Mouse (Mus musculus) midbrain, embryonic 15.5 days (tissue): ENCODE measurements around the gene Naa80. TPM values are rescaled to one million over a fixed set of nuclear protein-coding genes. Genes with fewer than 3 reads are reported as not detected.
A peak's percentile ranks its signal among the peaks of the same experiment; 100 is the strongest.
"Not testable (repeated sequence)": the region's sequence is repeated elsewhere in the genome, so short reads cannot be mapped to it uniquely, and the experiment has no call there.

ENCODE experiments used
- ATAC-seq: fragments of 200-750 bp; cut with Nextera tagmentation; replicated peaks from 2 replicates; pipeline ENCODE4 v1.8.0; 2017; ENCODE audit warnings: moderate TSS enrichment
- H3K27ac ChIP-seq: fragments of 300-500 bp; sonication (generic); 2 replicates; pipeline ENCODE4 v1.5.1; 2015; ENCODE audit warnings: mild to moderate bottlenecking, inconsistent platforms
- H3K27me3 ChIP-seq: fragments of 300-500 bp; sonication (generic); replicated peaks from 2 replicates; pipeline ENCODE4 v1.6.1; 2015; ENCODE audit warnings: inconsistent platforms
- H3K36me3 ChIP-seq: fragments of 300-500 bp; sonication (generic); replicated peaks from 2 replicates; pipeline ENCODE4 v1.6.1; 2015; ENCODE audit warnings: inconsistent platforms
- H3K4me1 ChIP-seq: fragments of 300-500 bp; sonication (generic); 2 replicates; pipeline ENCODE4 v1.6.1; 2015; ENCODE audit warnings: inconsistent platforms
- H3K4me2 ChIP-seq: fragments of 300-500 bp; sonication (generic); 2 replicates; pipeline ENCODE4 v1.6.1; 2015; ENCODE audit warnings: inconsistent platforms, mild to moderate bottlenecking, moderate library complexity
- H3K4me3 ChIP-seq: fragments of 300-500 bp; sonication (generic); 2 replicates; pipeline ENCODE4 v1.5.1; 2015; ENCODE audit warnings: mild to moderate bottlenecking, inconsistent platforms
- H3K9ac ChIP-seq: fragments of 300-500 bp; sonication (generic); 2 replicates; pipeline ENCODE4 v1.6.1; 2015; ENCODE audit warnings: mild to moderate bottlenecking, inconsistent platforms
- H3K9me3 ChIP-seq: fragments of 300-500 bp; sonication (generic); 2 replicates; pipeline ENCODE4 v1.6.1; 2016; ENCODE audit warnings: inconsistent platforms
- WGBS: fragments of 180-500 bp; shearing (Covaris S2); methylation state at CpG from one replicate; pipeline ENCODE4 v1.1.7; 2015; ENCODE audit warnings: mixed read lengths; 5-methylcytosine and 5-hydroxymethylcytosine counted together
- polyA plus RNA-seq: library from polyadenylated mRNA; unstranded; fragments of >200 nt; fragmentation: Nextera tagmentation; extraction: Ambion mirVana; gene quantifications from 2 replicates; pipeline ENCODE4 v1.2.1, GENCODE M21; 2015

The Naa80 gene
- polyA plus RNA-seq, 1 experiment from 2014 or later = 21.4 TPM

- Histone ChIP-seq H3K36me3 (no peaks in the 10 kb centered on the region), H3K4me3 (peak overlapping the region; percentile 35), H3K27me3 (peaks cover 46% of the 10 kb centered on the region), H3K4me2 (peak overlapping the region; percentile 61), H3K27ac (no peak overlapping the region), H3K9ac (peak overlapping the region; percentile 39; the same call in 1 of the 2 replicates), H3K4me1 (peaks cover 53% of the 10 kb centered on the region), H3K9me3 (no peaks in the 10 kb centered on the region)
- ATAC-seq = no peak
- WGBS = 8% methylated on average over 8 of the region's 8 CpGs
Observed at GRCm38 (mm10) chr9:107551890-107552355, 26.8 kb upstream of the Naa80 start.

- 81% methylated on average over 5 of the region's 5 CpGs for WGBS
- Histone ChIP-seq H3K4me3 (peak overlapping the region; percentile 53; the same call in 1 of the 2 replicates), H3K27ac (no peak overlapping the region), H3K36me3 (peaks cover 9% of the 10 kb centered on the region), H3K4me2 (no peak overlapping the region), H3K9me3 (no peaks in the 10 kb centered on the region), H3K27me3 (peaks cover 46% of the 10 kb centered on the region), H3K9ac (no peak overlapping the region; the same call in 1 of the 2 replicates), H3K4me1 (peaks cover 46% of the 10 kb centered on the region)
- no peak for ATAC-seq
Observed at GRCm38 (mm10) chr9:107552690-107553393, 25.8 kb upstream of the Naa80 start.

- H3K4me3 ChIP-seq = peak overlapping the region; percentile 53
- peak; percentile 82 for ATAC-seq
- H3K9ac ChIP-seq = peak overlapping the region; percentile 59
- H3K9me3 ChIP-seq = no peaks in the 10 kb centered on the region
- peak overlapping the region; percentile 89 for H3K4me2 ChIP-seq
- H3K4me1 ChIP-seq = peaks cover 45% of the 10 kb centered on the region
- 8% methylated on average over 37 of the region's 37 CpGs for WGBS
- peaks cover 18% of the 10 kb centered on the region for H3K36me3 ChIP-seq
- H3K27ac ChIP-seq = peak overlapping the region; percentile 81
- peaks cover 46% of the 10 kb centered on the region for H3K27me3 ChIP-seq
Observed at GRCm38 (mm10) chr9:107553541-107554318, 25.0 kb upstream of the Naa80 start.

- peak; percentile 95 for ATAC-seq
- Histone ChIP-seq H3K4me1 (peaks cover 45% of the 10 kb centered on the region), H3K9ac (peak overlapping the region; percentile 59), H3K9me3 (no peaks in the 10 kb centered on the region), H3K27ac (peak overlapping the region; percentile 81), H3K4me2 (peak overlapping the region; percentile 89), H3K27me3 (peaks cover 39% of the 10 kb centered on the region), H3K4me3 (peak overlapping the region; percentile 53), H3K36me3 (peaks cover 24% of the 10 kb centered on the region)
- WGBS = under 1% methylated on average over 53 of the region's 53 CpGs
Observed at GRCm38 (mm10) chr9:107554319-107554825, 24.3 kb upstream of the Naa80 start.

- Histone ChIP-seq H3K4me2 (peak overlapping the region; percentile 89), H3K36me3 (peaks cover 29% of the 10 kb centered on the region), H3K4me3 (peak overlapping the region; percentile 53), H3K27me3 (peaks cover 33% of the 10 kb centered on the region), H3K9me3 (no peaks in the 10 kb centered on the region), H3K4me1 (peaks cover 45% of the 10 kb centered on the region), H3K9ac (peak overlapping the region; percentile 59), H3K27ac (peak overlapping the region; percentile 81)
- WGBS = under 1% methylated on average over 23 of the region's 23 CpGs
- ATAC-seq = peak; percentile 37
Observed at GRCm38 (mm10) chr9:107555031-107555457, 23.6 kb upstream of the Naa80 start.

GRCm38 (mm10) chr9:107555701-107556100, 23.0 kb upstream of the Naa80 start:
- H3K36me3 ChIP-seq = peaks cover 32% of the 10 kb centered on the region

GRCm38 (mm10) chr9:107556346-107556745, 22.3 kb upstream of the Naa80 start:
- no peak for ATAC-seq
- Histone ChIP-seq H3K4me2 (peak overlapping the region; percentile 89), H3K27ac (no peak overlapping the region), H3K9ac (no peak overlapping the region), H3K4me1 (peaks cover 40% of the 10 kb centered on the region), H3K27me3 (peaks cover 20% of the 10 kb centered on the region), H3K36me3 (peaks cover 35% of the 10 kb centered on the region), H3K9me3 (no peaks in the 10 kb centered on the region), H3K4me3 (no peak overlapping the region)
- 80% methylated on average over 3 of the region's 3 CpGs for WGBS

More at GRCm38 (mm10) chr9:107555701-107556100, 23.0 kb upstream of the Naa80 start:
- Histone ChIP-seq H3K4me3 (peak overlapping the region; percentile 53), H3K4me2 (peak overlapping the region; percentile 89), H3K9ac (peak overlapping the region; percentile 59), H3K9me3 (no peaks in the 10 kb centered on the region), H3K27ac (0 out of 2 replicates have a peak overlapping the region, but pooled peaks have one; percentile 81), H3K4me1 (peaks cover 45% of the 10 kb centered on the region), H3K27me3 (peaks cover 26% of the 10 kb centered on the region)
- no peak for ATAC-seq
- WGBS = 41% methylated on average over 2 of the region's 2 CpGs

GRCm38 (mm10) chr9:107563029-107563581, 15.6 kb upstream of the Naa80 start, which contains the start of gene Tusc2:
Gene Tusc2, plus strand, starts transcription at chr9:107563255.
- H3K4me1 ChIP-seq = peaks cover 36% of the 10 kb centered on the region
- peak; percentile 94 for ATAC-seq
- H3K9ac ChIP-seq = peak within 1 kb of the TSS; percentile 91
- H3K27me3 ChIP-seq = no peaks in the 10 kb centered on the region
- H3K27ac ChIP-seq = peak within 1 kb of the TSS; percentile 79
- H3K9me3 ChIP-seq = no peaks in the 10 kb centered on the region
- H3K4me3 ChIP-seq = peak within 1 kb of the TSS; percentile 95
- H3K4me2 ChIP-seq = peak within 1 kb of the TSS; percentile 73
- WGBS = under 1% methylated on average over 46 of the region's 46 CpGs
- peaks cover 41% of the 10 kb centered on the region for H3K36me3 ChIP-seq

- not testable (repeated sequence) for H3K27me3 ChIP-seq, H3K27ac ChIP-seq, H3K9ac ChIP-seq, H3K9me3 ChIP-seq, H3K4me3 ChIP-seq, ATAC-seq
- H3K4me2 ChIP-seq = peak overlapping the region; percentile 12
- peaks cover 49% of the 10 kb centered on the region for H3K4me1 ChIP-seq
- 55% methylated on average over 5 of the region's 5 CpGs for WGBS
- H3K36me3 ChIP-seq = peaks cover 21% of the 10 kb centered on the region; the same call in 1 of the 2 replicates
Observed at GRCm38 (mm10) chr9:107565556-107565955, 13.1 kb upstream of the Naa80 start.

- no peak overlapping the region for H3K27ac ChIP-seq
- no peak for ATAC-seq
- peaks cover 25% of the 10 kb centered on the region; the same call in 1 of the 2 replicates for H3K36me3 ChIP-seq
- no peak overlapping the region for H3K9ac ChIP-seq
- H3K4me3 ChIP-seq = no peak overlapping the region
- H3K27me3 ChIP-seq = no peaks in the 10 kb centered on the region
- H3K4me2 ChIP-seq = no peak overlapping the region
- 59% methylated on average over 15 of the region's 15 CpGs for WGBS
- H3K9me3 ChIP-seq = no peaks in the 10 kb centered on the region
- peaks cover 55% of the 10 kb centered on the region for H3K4me1 ChIP-seq
Observed at GRCm38 (mm10) chr9:107566041-107566709, 12.5 kb upstream of the Naa80 start.

- no peak overlapping the region for H3K4me2 ChIP-seq
- no peak overlapping the region for H3K27ac ChIP-seq
- H3K27me3 ChIP-seq = no peaks in the 10 kb centered on the region
- H3K36me3 ChIP-seq = peaks cover 24% of the 10 kb centered on the region
- no peaks in the 10 kb centered on the region for H3K9me3 ChIP-seq
- H3K4me3 ChIP-seq = no peak overlapping the region
- no peak overlapping the region for H3K9ac ChIP-seq
- no peak for ATAC-seq
- H3K4me1 ChIP-seq = peaks cover 62% of the 10 kb centered on the region
- 61% methylated on average over 3 of the region's 3 CpGs for WGBS
Observed at GRCm38 (mm10) chr9:107566855-107567254, 11.8 kb upstream of the Naa80 start.
